Mouse (Mus musculus): ENCODE measurements at regions not wholly inside any gene's neighbourhood (a gene's known extent, or its start where the extent isn't known, plus 50 kb on each side); places are given as distances from the start of the nearest gene placed in this dataset.

DNA sequence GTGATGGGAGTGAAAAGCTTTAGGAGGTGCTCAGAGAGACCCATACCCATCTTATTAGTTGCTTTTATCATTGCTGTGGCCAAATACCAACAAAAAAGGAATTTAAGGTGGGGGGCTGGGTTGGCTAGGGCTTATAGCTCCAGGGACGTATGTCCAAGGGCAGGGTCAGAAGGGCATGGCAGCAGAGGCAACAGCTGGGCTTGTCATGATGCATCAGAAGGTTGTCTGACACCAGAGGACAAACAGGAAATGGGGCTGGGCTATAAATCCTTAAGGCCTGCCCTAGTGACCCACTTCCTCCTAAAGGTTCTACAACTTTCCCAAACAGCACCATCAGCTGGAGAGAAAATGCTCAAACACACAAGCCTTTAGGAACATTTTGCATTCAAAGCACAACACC lies 160.6 kb upstream of the Car8 start:
- TF ChIP-seq CTCF (IDR thresholded peaks at IDR 0.05; ENCODE audit: control insufficient read depth, insufficient read depth, insufficient read length): no peak
- no peak for TF ChIP-seq MYOD1 (IDR thresholded peaks at IDR 0.05; ENCODE audit: control insufficient read depth, insufficient read length, low read depth)
- no peak for TF ChIP-seq USF1 (IDR thresholded peaks at IDR 0.05; ENCODE audit: low read depth)
- TF ChIP-seq CEBPB (IDR thresholded peaks at IDR 0.05; ENCODE audit: low read depth): no peak
- TF ChIP-seq MAX (IDR thresholded peaks at IDR 0.05): no peak
